Mouse (Mus musculus): ENCODE results near the gene Pak1ip1. TPM values are rescaled to one million over a fixed set of nuclear protein-coding genes. Genes with fewer than 3 reads are reported as not detected.
"Not testable (repeated sequence)": the region's sequence is repeated elsewhere in the genome, so short reads cannot be mapped to it uniquely, and the experiment has no call there.

Pak1ip1 gene
- total RNA-seq (2021), result 10 to 100 TPM; 29.8 to 33.7 TPM

DNA sequence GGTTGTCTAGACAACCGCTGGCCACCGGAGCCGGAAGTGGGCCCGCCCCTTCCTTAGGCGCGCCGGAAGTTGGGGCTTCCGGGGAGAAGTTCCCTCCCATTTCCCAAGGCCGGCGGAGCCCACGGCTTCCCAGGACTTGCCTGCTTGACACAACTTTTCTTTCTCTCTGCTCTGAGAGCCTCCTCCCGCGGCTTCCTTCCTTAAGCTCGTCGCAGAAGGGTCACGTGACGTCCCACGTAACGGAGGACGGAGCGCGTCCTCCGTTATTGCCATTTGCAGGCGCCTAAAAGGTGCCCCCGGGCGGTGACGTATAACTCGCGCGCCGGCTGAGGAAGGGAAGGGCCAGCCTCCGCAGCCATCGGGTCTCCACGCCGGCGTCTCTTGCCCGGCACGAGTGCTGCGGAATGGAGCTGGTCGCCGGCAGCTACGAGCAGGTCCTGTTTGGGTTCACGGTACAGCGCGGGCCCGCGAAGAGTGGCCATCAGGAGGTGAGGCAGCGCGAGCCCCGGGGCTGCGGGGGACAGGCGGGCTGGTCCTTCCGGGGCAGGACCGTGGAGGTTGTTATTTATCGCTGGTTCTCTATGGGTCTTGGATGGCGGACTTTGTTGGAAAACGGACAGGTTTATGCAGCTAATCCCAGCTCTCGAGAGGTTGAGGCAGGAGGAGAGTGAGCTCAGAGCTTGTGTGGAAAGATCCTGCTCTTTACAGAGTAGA lies at the start of gene Pak1ip1:
Pak1ip1 (plus strand) TSS at position 98 of the 714 bp plus-strand sequence.
- DNase-seq, result peak; percentile 92
- intact Hi-C loops (cut with DNase I), result loop anchor here (5.0 kb wide), 1 partner anchor 159 kb away; no protein-coding TSS in a partner anchor

DNA sequence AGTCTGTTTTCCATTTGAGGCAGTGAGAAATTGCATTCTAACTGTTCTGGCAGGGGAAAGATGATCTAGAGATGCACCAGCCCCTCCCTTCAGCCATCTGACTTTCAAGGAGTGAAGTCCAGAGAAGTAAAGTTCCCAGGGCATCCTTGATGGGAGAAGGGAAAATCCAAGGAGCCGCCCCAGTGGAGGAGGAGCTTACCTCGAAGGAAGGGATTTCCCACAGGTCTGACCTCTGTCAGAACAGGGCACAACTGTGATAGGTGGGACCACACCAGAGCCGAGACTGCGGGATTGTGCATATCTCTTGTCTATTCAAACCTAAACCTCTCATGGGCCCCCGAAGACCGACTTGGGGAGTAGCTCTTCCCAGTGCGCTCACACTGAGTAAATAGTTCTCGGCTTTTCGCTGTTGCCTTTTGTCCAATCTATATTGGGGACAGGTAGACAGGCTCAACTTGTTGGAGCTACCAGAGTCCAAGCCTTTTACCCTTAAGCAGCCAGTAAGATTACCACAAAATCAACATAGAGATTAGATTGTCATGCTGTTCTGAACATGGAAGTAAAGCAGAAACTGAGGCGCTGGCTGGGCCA lies 49.3 kb upstream of the Pak1ip1 start:
- intact Hi-C loops (cut with DNase I), result no loop called here
- DNase-seq, result no peak

- DNase-seq, result peak; percentile 8
- intact Hi-C loops (cut with DNase I), result no loop called here
These were observed 47.6 kb upstream of the Pak1ip1 start for GRCm38 (mm10) chr13:40953231-40953630.

GRCm38 (mm10) chr13:40955773-40956172 lies 45.0 kb upstream of the Pak1ip1 start:
- intact Hi-C loops (cut with DNase I), result no loop called here

DNA sequence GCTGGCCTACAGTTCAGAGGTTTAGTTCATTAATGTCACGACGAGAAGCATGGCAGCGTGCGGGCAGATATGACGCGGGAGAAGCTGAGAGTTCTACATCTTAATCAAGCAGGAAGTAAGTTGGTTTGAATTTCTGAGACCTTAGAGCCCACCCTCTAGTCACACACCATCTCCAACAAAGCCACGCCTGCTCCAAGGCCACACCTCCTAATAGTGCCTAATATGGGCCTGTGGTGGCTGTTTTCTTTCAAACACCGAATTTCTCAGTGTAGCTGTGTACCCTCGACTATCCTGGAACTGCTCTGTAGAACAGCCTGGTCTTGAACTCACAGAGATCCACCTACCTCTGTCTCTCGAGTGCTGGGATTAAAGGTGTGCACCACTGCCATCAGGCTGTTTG lies 33.2 kb upstream of the Pak1ip1 start:
- no peak for DNase-seq
- intact Hi-C loops (cut with DNase I), result no loop called here

More at GRCm38 (mm10) chr13:40955773-40956172, 45.0 kb upstream of the Pak1ip1 start:
- no peak for DNase-seq

DNA sequence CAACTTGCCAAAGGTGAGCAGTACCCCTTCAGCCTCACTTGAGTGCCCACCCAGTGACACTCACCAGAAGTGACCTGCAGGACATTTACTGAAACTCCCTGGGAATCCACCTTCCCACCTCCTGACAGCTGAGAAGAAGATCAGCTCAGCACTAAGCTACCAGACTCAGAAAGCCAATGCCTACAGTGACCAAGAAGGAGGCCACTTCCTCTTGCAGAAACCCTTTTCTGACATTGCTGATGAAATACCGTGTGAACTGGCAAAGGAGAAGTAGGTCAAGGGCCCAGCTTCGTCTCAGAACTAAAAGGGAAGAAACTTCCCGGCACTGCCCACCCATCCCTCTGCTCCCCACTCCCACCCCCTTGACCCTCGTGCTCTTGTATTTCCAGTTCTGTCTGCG lies 32.3 kb upstream of the Pak1ip1 start:
- DNase-seq, result no peak
- intact Hi-C loops (cut with DNase I), result no loop called here

- intact Hi-C loops (cut with DNase I), result no loop called here
These were observed 30.9 kb upstream of the Pak1ip1 start for GRCm38 (mm10) chr13:40969761-40970390.

GRCm38 (mm10) chr13:40971261-40971660 lies 29.6 kb upstream of the Pak1ip1 start:
- intact Hi-C loops (cut with DNase I), result no loop called here
- no peak for DNase-seq

More at GRCm38 (mm10) chr13:40969761-40970390, 30.9 kb upstream of the Pak1ip1 start:
- DNase-seq, result no peak

DNA sequence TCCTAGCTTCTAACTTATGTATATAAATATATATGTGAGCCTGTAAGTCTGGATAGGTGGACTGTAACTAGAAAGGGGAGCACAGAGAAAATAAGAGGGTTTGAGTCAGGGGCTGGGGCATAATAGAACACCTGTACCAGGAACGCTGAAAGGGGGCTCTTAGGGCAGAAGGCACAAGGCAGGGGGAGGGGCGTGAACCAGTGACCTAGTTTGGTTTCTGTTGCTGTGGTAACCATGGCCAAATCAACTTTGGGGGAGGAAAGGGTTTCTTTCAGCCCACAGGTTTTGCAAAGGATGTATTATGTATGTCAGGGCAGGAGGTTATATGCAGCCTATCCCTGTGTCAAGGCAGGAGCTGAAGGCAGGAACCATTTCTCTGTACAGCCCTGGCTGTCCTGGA lies 29.0 kb upstream of the Pak1ip1 start:
- intact Hi-C loops (cut with DNase I), result no loop called here
- DNase-seq, result no peak

- no peak for DNase-seq
- intact Hi-C loops (cut with DNase I), result no loop called here
These were observed 27.8 kb upstream of the Pak1ip1 start for GRCm38 (mm10) chr13:40972976-40973375.

GRCm38 (mm10) chr13:40977609-40978008 lies 23.2 kb upstream of the Pak1ip1 start:
- intact Hi-C loops (cut with DNase I), result no loop called here
- peak; percentile 42 for DNase-seq

GRCm38 (mm10) chr13:40978652-40979051 lies 22.2 kb upstream of the Pak1ip1 start:
- intact Hi-C loops (cut with DNase I), result no loop called here
- no peak for DNase-seq

DNA sequence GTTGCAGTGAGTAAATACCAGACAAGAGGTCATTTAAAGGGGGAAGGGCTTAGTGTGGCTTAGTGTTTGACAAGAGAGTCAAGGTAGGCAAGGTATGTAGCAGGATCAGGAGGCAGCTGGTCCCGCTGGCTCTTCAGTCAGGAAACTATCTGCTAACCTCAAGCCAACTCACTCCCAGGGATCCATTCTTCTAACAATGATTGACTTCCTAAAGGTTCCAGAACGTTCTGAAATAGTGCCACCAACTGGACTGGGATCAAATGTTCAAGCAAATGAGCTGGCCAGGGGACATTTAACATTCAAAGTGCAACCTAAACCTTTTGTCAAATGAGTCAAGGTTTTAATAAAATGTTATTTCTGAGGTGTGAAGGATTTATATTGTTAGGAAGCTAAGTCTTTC lies 21.5 kb upstream of the Pak1ip1 start:
- intact Hi-C loops (cut with DNase I), result no loop called here
- DNase-seq, result no peak

DNA sequence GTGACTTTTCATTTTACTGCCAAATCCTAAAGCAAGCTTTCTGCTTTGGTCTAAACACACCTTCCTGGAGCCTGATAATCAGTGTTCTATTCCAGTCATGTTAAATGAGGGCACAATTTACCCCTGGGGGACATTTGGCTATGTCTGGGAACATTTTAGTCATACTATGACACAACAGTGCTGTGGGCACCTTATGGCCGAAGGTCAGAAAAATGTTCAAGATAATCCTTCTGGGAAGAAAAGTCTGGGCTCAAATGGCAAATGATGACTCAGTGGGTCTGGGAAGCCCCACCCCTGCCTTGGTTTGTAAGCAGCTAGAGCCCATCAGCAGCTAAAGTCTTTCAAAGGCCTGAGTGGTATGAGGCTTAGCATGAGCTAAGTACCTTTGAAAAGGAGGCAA lies 18.1 kb upstream of the Pak1ip1 start:
- no peak for DNase-seq
- intact Hi-C loops (cut with DNase I), result no loop called here

DNA sequence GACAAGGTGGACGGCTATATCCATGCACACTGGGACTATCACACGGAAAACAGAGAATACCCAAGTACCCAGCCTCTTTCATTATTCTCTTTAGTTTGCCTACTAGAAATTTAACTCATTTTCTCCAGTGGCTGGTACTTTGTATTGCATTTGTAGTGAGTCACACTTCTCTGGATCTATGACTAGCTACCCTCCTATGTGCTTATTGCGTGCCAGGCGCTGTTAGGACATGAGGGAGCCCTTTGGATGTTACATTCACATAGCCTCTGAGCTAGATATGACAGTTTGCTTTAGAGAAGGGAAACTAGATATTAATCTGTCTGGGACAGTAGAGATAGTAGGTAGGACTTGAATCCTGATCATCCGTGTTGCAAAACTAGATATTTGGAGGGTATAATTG lies 14.7 kb upstream of the Pak1ip1 start:
- DNase-seq, result no peak
- intact Hi-C loops (cut with DNase I), result loop anchor here (5.0 kb wide), 1 partner anchor 139 kb away; no protein-coding TSS in a partner anchor

DNA sequence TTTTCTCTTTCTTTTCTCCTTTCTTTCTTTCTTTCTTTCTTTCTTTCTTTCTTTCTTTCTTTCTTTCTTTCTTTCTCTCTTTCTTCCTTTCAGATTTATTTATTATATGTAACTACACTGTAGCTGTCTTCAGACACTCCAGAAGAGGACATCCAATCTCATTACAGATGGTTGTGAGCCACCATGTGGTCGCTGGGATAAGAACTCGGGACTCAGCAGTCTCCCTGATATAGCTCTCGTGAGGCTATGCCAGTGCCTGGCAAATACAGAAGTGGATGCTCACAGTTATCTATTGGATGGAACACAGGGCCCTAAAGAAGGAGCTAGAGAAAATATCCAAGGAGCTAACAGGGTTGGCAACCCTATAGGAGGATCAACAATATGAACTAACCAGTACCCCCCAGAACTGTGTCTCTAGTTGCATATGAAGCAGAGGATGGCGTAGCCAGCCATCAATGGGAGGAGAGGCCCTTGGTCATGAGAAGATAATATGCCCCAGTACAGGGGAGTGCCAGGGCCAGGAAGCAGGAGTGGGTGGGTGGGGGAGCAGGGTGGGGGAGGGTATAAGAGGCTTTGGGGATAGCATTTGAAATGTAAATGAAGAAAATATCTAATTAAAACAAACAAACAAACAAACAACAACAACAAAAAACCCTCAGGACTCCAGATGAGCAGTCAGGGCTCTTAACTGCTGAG lies 13.1 kb upstream of the Pak1ip1 start:
- intact Hi-C loops (cut with DNase I), result loop anchor here (5.0 kb wide), 1 partner anchor 140 kb away; no protein-coding TSS in a partner anchor
- not testable (repeated sequence) for DNase-seq

- no peak for DNase-seq
- intact Hi-C loops (cut with DNase I), result loop anchor here (5.0 kb wide), 1 partner anchor 141 kb away; no protein-coding TSS in a partner anchor
These were observed 12.4 kb upstream of the Pak1ip1 start for GRCm38 (mm10) chr13:40988418-40988817.

- no peak for DNase-seq
- intact Hi-C loops (cut with DNase I), result no loop called here
These were observed 6.1 kb upstream of the Pak1ip1 start for GRCm38 (mm10) chr13:40994487-40995263.

DNA sequence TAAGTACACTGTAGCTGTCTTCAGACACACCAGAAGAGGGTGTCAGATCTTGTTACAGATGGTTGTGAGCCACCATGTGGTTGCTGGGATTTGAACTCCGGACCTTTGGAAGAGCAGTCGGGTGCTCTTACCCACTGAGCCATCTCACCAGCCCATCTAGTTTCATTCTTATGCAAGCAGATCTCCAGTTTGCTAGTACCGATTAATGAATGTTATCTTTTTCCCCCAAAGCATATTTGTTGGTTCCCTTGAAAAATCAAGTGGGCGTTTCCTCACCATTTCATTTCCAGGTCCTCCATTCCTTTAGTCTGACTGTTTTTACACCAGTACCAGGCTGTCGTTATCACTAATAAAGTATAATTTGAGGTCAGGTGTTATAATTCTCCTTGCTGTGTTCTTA lies 2.3 kb upstream of the Pak1ip1 start:
- intact Hi-C loops (cut with DNase I); DNase-seq: not testable (repeated sequence)

Data from left cerebral cortex, postnatal 4 days (tissue).